Mouse (Mus musculus) v-Abl transformed pro-B cells (cell line): ENCODE measurements around the gene Dbx1.

ENCODE experiments used
- in situ Hi-C, 2 experiments: fragments of 400-800 bp; cut with MboI; formaldehyde crosslinking; loops; one replicate each; pipeline ENCODE4 v1.15.1; 2025; ENCODE audit not compliant: unreplicated experiment in 2 of 2

Gene Dbx1

GRCm38 (mm10) chr7:49633375-49633956 lies 3.2 kb downstream of the Dbx1 start:
- in situ Hi-C loops = no loop called here

- in situ Hi-C loops = no loop called here
Measured at GRCm38 (mm10) chr7:49632391-49632790, 4.3 kb downstream of the Dbx1 start.

GRCm38 (mm10) chr7:49631885-49632284 lies 4.8 kb downstream of the Dbx1 start:
- in situ Hi-C loops = no loop called here

GRCm38 (mm10) chr7:49620160-49620559 lies 16.5 kb downstream of the Dbx1 start:
- in situ Hi-C loops = loop anchor here in 1 of 2 experiments (25.0 kb wide), 1 partner anchor 483 kb away; no protein-coding TSS in a partner anchor

GRCm38 (mm10) chr7:49617087-49617486 lies 19.6 kb downstream of the Dbx1 start:
- in situ Hi-C loops = loop anchor here (5.0 to 25.0 kb wide), 4 partner anchors 140 to 1818 kb away; partner anchors contain the start of gene Htatip2 (in 1 of the 2)

GRCm38 (mm10) chr7:49616258-49616735 lies 20.4 kb downstream of the Dbx1 start:
- in situ Hi-C loops = loop anchor here (5.0 to 25.0 kb wide), 4 partner anchors 141 to 1819 kb away; partner anchors contain the start of gene Htatip2 (in 1 of the 2)

- in situ Hi-C loops = loop anchor here in 1 of 2 experiments (10.0 to 25.0 kb wide), 3 partner anchors 130 to 860 kb away; no protein-coding TSS in a partner anchor
Measured at GRCm38 (mm10) chr7:49604965-49605795, 31.5 kb downstream of the Dbx1 start.

- in situ Hi-C loops = loop anchor here in 1 of 2 experiments (10.0 to 25.0 kb wide), 3 partner anchors 129 to 859 kb away; no protein-coding TSS in a partner anchor
Measured at GRCm38 (mm10) chr7:49604244-49604643, 32.4 kb downstream of the Dbx1 start.

GRCm38 (mm10) chr7:49601191-49601975 lies 35.3 kb downstream of the Dbx1 start:
- in situ Hi-C loops = loop anchor here in 1 of 2 experiments (10.0 to 25.0 kb wide), 3 partner anchors 127 to 857 kb away; no protein-coding TSS in a partner anchor

- in situ Hi-C loops = loop anchor here (5.0 to 25.0 kb wide), 4 partner anchors 108 to 855 kb away; no protein-coding TSS in a partner anchor
Measured at GRCm38 (mm10) chr7:49599950-49600349, 36.7 kb downstream of the Dbx1 start.

- in situ Hi-C loops = loop anchor here in 1 of 2 experiments (5.0 to 25.0 kb wide), 2 partner anchors 106 to 461 kb away; no protein-coding TSS in a partner anchor
Measured at GRCm38 (mm10) chr7:49598225-49598624, 38.4 kb downstream of the Dbx1 start.

GRCm38 (mm10) chr7:49597776-49598175 lies 38.9 kb downstream of the Dbx1 start:
- in situ Hi-C loops = loop anchor here in 1 of 2 experiments (5.0 to 25.0 kb wide), 2 partner anchors 105 to 460 kb away; no protein-coding TSS in a partner anchor

GRCm38 (mm10) chr7:49589635-49590034 lies 47.0 kb downstream of the Dbx1 start:
- in situ Hi-C loops = loop anchor here in 1 of 2 experiments (25.0 kb wide), 1 partner anchor 452 kb away; no protein-coding TSS in a partner anchor

GRCm38 (mm10) chr7:49586530-49587120 lies 50.0 kb downstream of the Dbx1 start:
- in situ Hi-C loops = loop anchor here in 1 of 2 experiments (25.0 kb wide), 1 partner anchor 449 kb away; no protein-coding TSS in a partner anchor

GRCm38 (mm10) chr7:49583176-49583575 lies 53.5 kb downstream of the Dbx1 start:
- in situ Hi-C loops = loop anchor here in 1 of 2 experiments (25.0 kb wide), 1 partner anchor 446 kb away; no protein-coding TSS in a partner anchor

GRCm38 (mm10) chr7:49582551-49582950 lies 54.1 kb downstream of the Dbx1 start:
- in situ Hi-C loops = loop anchor here in 1 of 2 experiments (25.0 kb wide), 1 partner anchor 445 kb away; no protein-coding TSS in a partner anchor

GRCm38 (mm10) chr7:49581951-49582350 lies 54.7 kb downstream of the Dbx1 start:
- in situ Hi-C loops = loop anchor here in 1 of 2 experiments (25.0 kb wide), 1 partner anchor 445 kb away; no protein-coding TSS in a partner anchor
